Mouse (Mus musculus) spleen, postnatal 14 days (tissue): ENCODE measurements at regions not wholly inside any gene's neighbourhood (a gene's known extent, or its start where the extent isn't known, plus 50 kb on each side); places are given as distances from the start of the nearest gene placed in this dataset.

Experiments used
- DNase-seq, 2 experiments: peaks; one replicate each; pipeline ENCODE4 v3.0.0; 2021 to 2022; ENCODE audit warnings: low spot score in 2 of 2

DNA sequence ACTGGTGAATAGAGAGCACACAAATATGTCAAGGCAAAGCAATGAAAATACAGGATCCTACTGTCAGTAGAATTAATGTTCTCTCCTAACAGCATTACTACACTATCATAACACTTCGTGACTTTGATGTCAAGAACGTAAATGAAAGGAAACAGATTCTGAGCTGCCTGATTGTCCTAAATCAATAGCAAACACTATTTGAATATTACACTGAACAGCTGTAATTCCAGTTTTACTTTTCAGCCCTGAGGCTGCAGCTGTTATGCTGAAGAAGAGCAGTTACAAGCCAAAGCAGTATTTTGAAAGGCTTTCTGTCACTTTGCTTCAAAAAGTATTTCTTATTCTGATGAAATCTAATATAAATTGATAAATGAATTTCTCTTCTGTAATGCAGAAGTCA is 828.7 kb upstream of the Adgrl2 start:
- no peak for DNase-seq

DNA sequence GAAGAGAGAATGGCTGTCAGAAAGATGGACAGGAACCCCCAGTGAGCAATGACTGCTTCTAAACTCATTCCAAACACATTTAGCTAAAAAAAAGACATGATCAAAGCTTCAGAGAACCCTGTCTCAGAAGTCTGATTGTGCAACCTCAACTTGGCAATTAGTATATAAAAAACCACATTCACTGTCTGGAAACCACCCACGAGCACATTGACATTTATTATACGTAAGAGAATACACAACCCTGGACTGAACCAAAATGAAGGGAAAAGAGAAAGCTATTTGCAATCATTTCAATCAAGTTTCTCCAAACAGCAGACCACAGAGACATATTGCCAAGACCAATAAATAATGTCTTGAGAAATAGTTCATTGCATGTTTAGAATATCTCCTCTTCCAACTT is 820.7 kb upstream of the Adgrl2 start:
- no peak for DNase-seq

DNA sequence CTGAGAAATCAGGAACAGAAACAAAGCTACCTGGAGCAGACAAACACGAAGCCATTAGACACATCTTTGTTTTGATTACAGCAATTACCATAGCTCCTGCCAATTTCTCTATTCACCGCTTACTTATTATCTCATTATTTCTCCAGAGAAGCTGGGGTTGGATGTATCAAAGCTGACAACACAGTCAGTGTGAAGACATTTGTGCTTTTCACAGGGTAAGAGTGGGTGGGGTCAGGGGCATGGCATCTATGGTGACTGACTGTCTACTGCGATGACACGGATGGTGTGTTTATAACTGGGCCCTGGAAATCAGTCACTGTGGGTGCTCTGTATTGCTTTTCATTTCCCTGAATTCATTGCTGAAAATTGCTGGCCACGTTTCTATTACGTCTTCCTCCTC is 815.0 kb upstream of the Adgrl2 start:
- no peak for DNase-seq

DNA sequence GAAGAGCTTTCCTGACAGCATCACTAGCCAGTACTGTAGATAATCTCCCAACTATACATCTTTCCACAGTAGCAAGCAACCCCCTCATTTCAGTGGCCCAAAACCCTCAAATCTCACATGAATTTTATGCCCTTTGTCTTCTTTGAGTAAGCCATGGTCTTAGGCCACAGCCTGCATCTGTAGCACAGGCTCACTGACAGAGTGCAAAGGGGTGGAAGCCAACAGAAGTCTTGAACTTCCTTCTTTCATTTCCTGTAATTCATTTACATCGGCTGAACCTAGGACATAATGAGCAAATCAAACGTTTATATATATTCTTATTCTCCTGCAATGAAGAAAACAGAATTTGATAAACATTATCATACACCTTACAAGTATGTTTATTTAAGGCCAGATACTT is 805.8 kb upstream of the Adgrl2 start:
- no peak for DNase-seq

DNA sequence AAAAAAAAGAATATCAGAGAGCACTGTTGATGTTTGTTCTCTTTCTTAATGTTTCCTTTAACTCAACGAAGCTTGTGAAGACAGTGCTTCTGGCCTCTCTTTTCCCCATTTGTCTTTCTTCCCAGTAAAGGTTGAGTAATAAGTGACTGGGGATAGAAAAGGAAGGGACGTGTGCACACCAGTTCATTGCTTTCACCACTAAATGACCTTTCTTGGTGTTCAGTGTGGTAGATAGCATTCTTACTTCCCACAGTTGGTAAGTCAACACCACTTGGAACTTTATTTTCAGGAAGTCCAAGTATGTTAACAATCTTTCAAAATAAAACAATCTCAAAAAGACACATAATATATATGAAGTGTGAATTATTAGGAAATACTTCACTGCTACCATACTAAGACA is 801.2 kb upstream of the Adgrl2 start:
- no peak for DNase-seq

DNA sequence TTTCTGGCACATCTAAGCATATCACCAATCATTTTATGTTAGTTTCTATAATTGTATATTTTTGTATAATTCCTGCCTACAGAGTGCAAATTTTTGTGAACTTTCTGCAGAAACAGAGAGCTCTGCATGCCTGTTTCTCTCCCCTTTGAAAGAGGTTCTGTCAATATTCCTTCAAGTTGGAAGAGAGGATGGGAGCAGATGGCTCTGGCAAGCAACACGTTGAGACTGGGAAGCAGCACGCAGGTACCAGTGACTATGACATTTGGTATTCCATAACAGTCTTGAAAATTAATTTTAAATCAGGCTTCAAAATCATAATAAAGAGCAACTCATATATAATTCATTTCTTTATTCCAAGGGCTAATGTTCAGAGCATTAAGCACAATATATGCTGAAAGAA is 795.7 kb upstream of the Adgrl2 start:
- no peak for DNase-seq

DNA sequence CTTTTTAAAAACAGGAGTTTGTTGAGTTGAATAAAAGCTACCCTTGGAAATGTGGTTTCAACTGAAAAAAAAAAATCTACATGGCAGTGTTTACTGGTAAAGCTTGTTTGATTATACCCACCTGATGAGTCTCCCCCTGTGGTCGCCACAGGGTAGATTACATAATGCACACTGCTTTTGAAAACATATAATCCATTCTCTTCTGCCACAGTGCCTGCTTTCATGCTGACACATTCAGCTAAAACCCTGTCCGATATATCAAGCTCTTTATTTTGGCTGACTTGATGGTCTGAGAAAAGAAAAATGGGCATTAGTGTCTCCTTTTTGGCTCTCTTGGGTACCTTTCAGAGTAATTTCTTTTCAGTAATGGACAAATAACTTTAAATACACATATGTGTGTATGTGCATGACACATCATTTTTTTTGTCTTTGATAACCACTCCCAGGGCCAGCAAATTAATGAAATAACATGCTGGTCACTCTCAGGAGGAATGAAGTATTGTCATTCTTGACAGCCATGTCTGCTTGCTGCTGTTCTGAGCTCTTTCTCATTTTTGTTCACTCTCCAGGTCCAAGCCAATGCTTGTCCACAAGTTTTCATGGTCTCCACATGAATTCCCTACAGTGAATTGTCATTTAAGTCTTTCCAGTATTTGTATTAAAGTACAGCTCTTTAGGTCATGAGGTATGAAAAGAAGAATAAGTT is 793.7 kb upstream of the Adgrl2 start:
- DNase-seq = no peak

DNA sequence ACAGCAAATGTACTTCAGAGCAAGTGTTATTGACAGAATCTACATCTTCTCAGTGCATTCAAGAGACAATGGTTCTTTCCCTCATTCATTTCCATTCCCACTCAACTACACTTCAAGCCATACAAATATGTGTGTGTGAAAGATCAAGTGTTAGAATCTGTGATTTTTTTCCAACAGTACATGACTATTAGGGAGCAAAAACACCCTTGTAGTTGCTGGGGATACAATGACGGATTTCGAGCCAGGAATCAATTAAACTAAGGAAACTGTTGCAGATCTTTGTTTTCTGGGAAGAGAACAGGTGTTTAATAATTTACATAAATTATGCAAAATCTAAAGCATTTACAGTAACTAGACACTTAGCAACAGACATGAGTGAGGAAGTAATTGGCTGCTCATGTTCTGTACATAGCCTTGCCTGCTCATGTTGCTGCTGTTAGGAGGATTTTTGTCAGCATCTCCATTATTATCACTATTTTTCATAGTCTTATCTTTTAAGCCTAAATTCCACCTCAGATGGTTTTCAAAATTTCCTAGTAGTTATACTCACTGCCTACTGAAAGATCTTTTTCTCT is 777.6 kb upstream of the Adgrl2 start:
- DNase-seq = no peak

DNA sequence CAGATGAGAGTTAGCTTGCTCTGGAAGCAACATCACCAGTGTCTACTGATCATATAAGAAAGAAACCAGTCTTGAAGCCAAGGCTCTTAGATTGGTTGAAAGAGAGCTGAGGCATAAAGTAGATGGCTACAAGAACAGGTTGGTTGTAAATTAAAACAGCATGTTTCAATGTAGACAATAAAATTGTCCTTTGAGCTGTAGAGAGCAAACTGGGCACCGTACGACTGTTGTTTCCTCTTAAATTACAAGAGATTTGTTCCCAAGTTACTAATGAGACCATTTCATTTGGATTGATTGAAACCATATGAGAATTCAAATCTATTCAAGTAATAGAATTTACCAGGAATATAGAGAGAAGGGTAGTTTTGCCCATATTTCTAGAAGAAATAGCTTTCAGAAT is 770.9 kb upstream of the Adgrl2 start:
- no peak for DNase-seq

DNA sequence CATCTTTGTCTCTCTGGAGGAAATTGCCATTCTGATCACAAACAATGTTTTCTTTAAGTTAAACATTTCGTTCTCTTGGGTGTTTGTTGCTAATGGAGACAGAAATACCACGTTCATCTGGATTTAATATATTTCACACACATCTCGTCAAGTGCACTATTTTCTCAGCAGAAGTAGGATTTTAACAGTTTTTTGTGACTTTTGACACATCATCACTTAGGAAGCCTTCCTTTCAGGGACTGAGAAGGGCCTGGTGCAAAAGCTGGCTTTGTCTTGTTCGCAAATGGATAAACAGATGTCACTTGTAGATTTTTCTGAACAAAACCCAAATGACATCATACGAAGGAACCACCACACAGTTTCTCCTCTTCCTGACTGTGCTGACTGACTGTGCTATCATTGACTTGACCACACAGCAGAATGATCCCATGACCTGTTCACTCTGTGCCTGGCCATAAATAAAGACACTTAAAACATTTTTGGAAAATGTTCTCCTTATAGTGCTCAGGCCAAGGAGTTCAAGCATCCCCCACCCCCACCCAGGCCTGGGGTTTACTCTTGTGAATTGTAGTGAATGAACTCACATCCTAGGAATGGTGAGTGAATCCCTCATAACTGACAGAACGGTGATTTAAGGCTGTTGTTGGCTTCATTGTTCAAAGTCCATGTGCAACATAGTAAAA is 767.7 kb upstream of the Adgrl2 start:
- DNase-seq = no peak

DNA sequence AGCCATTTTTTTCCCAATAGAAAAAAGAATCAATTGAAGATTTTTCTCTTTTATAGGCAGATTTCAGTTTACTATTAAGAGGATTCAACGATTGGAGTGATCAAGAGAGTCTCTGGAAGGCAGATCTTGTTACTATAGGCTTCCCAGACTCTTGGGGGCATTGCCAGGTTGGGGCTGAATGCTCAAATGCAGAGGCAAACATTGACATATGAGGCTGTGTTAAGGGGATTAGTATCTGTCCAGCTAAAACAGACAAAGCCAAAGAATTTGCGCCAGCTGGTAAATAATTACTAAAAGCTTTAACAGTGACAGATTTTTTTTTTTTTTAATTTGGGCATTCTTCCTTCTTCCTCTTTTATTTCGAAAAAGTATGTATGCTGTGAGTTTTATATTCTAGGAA is 745.7 kb upstream of the Adgrl2 start:
- DNase-seq = no peak

DNA sequence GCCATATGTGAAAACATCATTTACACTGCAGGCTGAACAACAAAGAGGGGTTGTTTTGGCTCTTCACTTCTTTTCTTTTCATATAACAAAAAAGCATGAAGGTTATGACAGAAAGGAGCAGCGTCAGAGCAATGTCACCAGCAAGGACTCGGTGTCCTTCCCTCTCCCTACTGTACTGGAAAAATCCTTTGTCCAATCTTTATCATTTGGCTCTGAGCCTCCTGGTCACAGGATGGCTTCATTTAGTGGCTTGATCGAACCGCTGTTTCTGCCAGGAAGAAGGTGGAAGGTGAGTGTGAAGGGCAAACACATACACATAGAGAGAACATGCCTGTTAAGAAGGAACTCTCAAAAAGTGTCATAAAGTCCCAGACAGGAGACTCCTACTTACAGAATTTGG is 735.9 kb upstream of the Adgrl2 start:
- DNase-seq = no peak

DNA sequence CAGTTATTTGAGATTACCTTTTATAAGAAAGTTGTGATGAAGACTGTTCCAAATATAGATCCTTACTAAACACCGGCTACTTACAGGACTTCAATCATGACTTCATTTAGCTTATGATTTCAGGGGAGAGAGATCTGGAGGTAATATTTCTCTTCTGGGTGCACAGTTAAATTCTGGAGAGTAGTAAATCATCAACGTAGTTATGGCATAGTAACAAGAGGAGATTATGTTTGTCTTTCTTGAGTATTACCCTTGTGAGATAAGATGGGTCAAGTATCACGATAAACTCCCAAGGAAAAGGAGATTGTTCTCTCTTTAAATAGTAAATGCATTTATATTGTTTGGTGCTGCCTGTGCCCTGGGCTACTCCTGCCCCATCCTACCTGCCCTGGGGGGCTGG is 734.5 kb upstream of the Adgrl2 start:
- no peak for DNase-seq

DNA sequence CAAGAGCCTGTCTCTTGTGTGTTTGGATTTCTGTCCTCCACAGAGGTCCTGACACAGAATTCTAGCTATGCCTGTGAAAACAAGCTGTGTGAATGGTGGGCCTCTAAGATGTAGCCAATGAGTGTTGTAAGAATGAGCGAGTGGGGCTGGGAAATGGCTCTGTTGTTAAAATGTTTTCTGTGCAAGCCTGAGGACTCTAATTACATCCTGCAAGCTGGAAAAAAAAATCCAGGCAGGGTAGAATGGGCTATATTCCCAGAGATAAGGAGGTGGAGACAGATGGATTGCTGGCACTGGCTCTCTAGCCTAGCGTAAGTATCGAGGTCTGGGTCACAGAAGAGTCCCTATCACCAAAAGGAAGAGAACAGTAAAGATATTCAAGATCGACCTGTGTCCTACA is 731.5 kb upstream of the Adgrl2 start:
- DNase-seq = no peak

DNA sequence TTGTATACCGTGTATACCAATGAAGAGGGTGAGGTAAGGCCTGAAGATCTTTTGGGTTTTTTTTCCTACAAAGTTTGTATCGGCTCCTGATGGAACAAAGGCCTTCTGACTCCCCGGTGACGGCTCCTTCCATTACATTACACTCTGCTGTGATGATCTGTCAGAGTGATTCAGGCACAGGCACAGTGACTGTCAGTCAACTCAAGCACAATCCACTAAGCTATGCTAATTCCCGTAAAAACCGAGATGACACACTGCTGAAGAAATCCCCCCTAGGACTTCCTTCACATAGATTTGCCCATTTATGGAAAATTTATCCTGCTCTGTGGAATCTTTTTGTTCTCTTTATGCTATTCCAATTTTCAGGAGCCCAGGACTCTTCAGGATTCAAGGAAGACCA is 730.0 kb upstream of the Adgrl2 start:
- no peak for DNase-seq

DNA sequence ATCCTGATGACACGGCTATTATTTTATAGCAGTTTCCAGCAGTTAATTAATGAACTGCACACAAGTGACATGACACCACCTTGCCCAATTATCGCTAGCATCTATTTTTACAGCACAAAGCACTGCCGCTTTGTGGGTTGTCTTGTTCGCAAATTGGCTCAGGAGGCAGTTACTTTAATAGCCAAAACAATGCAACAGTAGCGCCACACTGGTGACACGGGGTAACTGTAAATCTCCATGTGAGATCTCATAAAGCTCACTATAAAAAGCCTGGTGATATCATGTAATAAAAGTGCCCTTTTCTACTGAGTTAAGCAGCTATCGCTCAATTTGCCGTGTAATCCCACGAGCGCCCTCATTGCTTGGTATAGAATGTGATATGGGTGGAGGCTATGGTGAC is 715.4 kb upstream of the Adgrl2 start:
- no peak for DNase-seq

DNA sequence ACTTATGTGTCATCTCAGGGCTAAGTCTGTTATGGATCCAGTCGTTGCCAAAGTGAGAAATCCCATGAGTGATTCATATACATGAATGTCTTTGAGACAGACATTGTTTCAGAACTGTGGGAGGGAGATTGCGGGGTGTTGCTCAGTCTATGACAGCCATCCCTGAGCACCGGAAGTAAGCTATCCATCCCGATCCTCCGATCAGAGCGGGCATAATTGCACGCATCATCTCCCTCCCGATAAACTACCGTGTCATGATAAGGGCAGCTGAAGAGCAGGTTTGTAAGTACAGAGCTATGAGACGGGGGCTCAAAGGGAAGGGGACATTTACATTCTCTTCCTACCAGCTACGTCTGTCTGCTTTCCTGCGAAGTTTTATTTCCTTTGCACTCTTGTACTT is 715.0 kb upstream of the Adgrl2 start:
- DNase-seq = no peak

DNA sequence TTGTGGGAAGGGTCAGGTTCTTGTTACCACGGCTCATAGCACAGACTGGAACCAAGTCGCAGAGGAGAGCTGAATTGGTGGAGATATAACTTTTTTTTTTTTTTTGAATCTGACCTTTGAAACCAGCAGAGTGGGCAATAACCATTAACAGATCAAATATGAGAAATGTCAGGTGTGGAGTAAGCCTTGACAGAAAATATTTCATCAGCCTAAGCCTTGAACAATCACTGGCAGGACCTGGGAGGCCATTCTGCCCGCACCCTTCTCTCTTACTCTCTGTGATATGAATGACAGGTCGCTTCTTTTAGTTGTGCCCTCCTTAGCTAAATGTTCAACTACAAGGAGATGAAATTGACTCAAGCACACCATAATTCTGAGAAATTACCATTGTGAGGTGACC is 714.1 kb upstream of the Adgrl2 start:
- DNase-seq = no peak

DNA sequence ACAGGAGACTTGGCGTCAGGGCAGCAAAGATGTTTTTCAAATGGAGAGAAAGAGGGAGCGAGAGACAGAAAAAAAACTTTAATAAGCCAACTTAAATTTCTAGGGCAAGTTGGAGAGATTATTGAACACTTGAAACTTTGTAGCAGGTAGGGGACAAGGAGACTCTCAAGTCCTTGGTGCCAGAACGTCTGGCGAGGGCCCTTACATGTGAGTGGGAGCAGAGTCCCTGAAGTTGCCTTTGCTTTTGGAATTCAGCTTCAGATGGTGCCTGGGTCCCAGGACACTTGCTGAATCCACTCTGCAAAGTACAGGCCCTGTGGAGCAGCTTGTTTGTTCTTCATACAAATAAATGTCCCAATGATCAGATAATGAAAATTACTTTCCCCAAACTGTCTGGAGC is 693.2 kb upstream of the Adgrl2 start:
- DNase-seq = no peak

DNA sequence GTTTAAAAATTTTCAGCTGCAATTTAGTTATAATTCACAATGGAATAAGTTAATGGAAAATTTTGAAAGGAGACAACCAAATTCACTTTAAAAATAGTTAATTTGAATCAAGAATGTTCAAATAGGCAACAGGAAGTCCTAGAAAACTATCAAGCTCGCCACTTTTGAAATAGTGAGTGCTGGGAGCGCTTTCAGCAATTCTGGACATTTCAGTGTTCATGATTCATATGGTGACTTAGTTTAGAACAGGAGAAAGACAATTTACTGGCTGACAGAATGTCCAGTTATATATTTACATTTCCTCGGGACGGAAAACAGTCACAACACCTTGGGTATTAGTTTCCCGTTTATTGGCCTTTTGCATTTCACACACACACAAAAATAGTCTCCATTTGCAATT is 691.9 kb upstream of the Adgrl2 start:
- DNase-seq = no peak

DNA sequence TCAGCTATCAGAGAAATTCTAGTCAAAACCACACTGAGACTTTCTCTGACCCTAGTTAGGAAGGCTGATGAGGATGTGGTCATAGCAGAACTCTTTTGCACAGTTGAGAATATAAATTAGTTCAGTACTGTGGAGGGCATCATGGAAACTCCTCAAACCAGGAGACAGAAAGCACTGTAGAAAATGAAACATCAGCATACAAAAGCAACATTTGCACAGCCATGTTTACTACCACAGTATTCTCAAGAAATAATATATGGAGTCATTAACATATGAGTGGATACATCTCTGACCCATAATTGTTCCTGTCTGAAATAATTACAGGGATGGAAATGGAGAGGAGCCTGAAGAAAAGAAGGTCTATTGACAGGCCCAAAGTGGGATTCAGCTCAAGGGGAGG is 683.6 kb upstream of the Adgrl2 start:
- no peak for DNase-seq

DNA sequence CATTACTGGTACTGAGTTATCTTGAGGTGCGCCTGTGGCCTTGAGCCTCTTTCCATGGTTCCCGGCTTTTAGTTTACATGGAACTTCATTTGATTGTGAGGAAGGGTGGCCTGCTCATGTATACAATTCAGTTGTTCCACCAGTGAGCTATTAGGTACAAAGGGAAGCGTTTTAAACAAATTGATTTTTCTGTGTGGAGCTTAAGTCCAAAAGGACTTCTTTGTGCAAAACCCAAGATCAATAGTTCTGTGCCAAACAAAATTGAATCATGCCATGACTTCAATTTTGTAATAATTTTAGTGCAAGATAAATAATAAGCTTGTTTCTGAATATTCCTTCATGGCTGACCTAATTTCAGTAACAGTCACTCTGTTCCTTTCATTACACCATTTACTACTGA is 674.3 kb upstream of the Adgrl2 start:
- DNase-seq = no peak

DNA sequence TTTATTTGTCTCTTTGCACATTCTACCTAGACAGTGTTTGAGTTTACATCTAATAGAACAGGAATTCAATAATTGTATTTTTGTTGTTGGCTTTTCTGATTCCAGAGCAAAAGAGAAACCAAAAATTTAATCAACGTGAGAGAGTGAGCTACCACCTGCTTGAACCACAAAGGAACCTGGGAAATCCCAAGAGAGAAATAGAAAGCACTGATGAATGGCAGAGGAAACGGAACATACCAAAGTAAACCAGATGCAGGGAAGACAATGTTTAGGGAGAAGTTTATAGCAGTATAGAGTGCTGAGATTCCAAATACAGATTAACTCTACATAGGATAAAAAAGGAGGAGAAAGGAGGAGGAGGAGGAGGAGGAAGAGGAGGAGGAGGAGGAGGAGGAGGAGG is 648.0 kb upstream of the Adgrl2 start:
- DNase-seq = no peak

DNA sequence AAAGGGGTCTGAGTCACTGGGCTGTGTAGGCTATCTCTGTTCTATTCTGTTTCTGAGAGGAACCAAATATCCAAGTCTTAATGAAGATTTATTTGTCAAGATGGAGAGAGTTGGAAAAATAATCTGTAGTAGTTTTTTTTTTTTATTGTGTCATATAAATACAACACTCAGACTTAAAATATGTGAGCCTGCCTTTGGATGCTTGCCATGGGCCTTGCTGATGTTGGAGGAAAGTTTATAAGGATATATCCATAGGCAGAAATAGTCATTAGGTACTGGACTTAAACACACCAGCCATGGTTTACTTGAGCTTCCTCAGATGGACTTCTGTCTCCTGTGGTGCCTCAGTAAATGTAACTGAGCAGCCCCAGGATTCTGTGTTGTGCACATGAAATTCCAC is 635.8 kb upstream of the Adgrl2 start:
- DNase-seq = no peak
